Mouse (Mus musculus) CH12.LX (cell line): ENCODE results near the gene Olfr1393. TPM values are rescaled to one million over a fixed set of nuclear protein-coding genes. Genes with fewer than 3 reads are reported as not detected.

Source experiments
- DNase-seq: peaks from one replicate; pipeline ENCODE4 v3.0.0-alpha.2; 2013; ENCODE audit errors: extremely low read depth
- H3K27ac ChIP-seq: 2 replicates; pipeline ENCODE4 v1.5.1; 2012; ENCODE audit warnings: low read depth, mild to moderate bottlenecking, control low read depth, moderate library complexity; ENCODE audit not compliant: insufficient read depth
- H3K27me3 ChIP-seq: replicated peaks from 2 replicates; pipeline ENCODE3; 2012; ENCODE audit warnings: inconsistent platforms
- H3K36me3 ChIP-seq, 2 experiments: replicated peaks in 1 of 2; 2 replicates each; pipeline versions ENCODE3 to v1.6.1; 2012; ENCODE audit warnings: inconsistent platforms in 1 of 2, low read length in 1 of 2, mild to moderate bottlenecking in 1 of 2, mixed read lengths in 1 of 2, moderate library complexity in 1 of 2; ENCODE audit not compliant: control insufficient read depth in 1 of 2, insufficient read depth in 1 of 2
- H3K4me1 ChIP-seq, 2 experiments: 2 replicates each; pipeline ENCODE4 v1.6.1; 2012; ENCODE audit warnings: inconsistent platforms in 1 of 2, moderate library complexity in 1 of 2; ENCODE audit not compliant: insufficient read depth in 2 of 2, control insufficient read depth in 1 of 2
- H3K4me2 ChIP-seq: 2 replicates; pipeline ENCODE4 v1.6.1; 2012; ENCODE audit warnings: low read depth, mild to moderate bottlenecking, control low read depth; ENCODE audit not compliant: poor library complexity, insufficient read depth, severe bottlenecking
- H3K4me3 ChIP-seq, 3 experiments: fragments of 150-350 bp in 1 of 3; sonication (generic) in 1 of 3; replicated peaks in 1 of 3; 2 replicates each; pipeline versions ENCODE3 to v1.5.1; 2011 to 2012; ENCODE audit warnings: low read depth in 2 of 3, low read length in 2 of 3, mild to moderate bottlenecking in 2 of 3, moderate library complexity in 2 of 3, control low read depth in 1 of 3, improper control_type of control experiment in 1 of 3, inconsistent platforms in 1 of 3, mixed read lengths in 1 of 3; ENCODE audit not compliant: poor library complexity in 1 of 3
- H3K79me2 ChIP-seq: replicated peaks from 2 replicates; pipeline ENCODE4 v1.6.1; 2012; ENCODE audit warnings: mild to moderate bottlenecking, moderate library complexity; ENCODE audit not compliant: control insufficient read depth, poor library complexity, insufficient read depth, severe bottlenecking; ENCODE audit errors: extremely low read depth
- H3K9ac ChIP-seq: 2 replicates; pipeline ENCODE4 v1.6.1; 2012; ENCODE audit warnings: low read depth, mild to moderate bottlenecking, control low read depth, moderate library complexity; ENCODE audit not compliant: insufficient read depth
- H3K9me3 ChIP-seq: replicated peaks from 2 replicates; pipeline ENCODE3; 2012; ENCODE audit warnings: low read length, inconsistent platforms, mixed read lengths
- CHD1 ChIP-seq: IDR thresholded peaks from 2 replicates; pipeline ENCODE4 v1.6.1; 2012; ENCODE audit warnings: low read depth, low read length, improper control_type of control experiment, inconsistent platforms
- CHD2 ChIP-seq: IDR thresholded peaks from 2 replicates; pipeline ENCODE4 v1.6.1; 2011; ENCODE audit warnings: low read length, improper control_type of control experiment
- CTCF ChIP-seq, 2 experiments: IDR thresholded peaks in 1 of 2; conservative IDR thresholded peaks in 1 of 2; 2 replicates each; pipeline ENCODE4 v1.5.1; 2011 to 2012; ENCODE audit warnings: low read depth in 2 of 2, low read length in 2 of 2, improper control_type of control experiment in 1 of 2, inconsistent platforms in 1 of 2, mild to moderate bottlenecking in 1 of 2, moderate library complexity in 1 of 2
- E2F4 ChIP-seq: IDR thresholded peaks from 2 replicates; pipeline ENCODE4 v1.6.1; 2011; ENCODE audit warnings: low read depth, low read length, improper control_type of control experiment; ENCODE audit not compliant: insufficient replicate concordance
- ELF1 ChIP-seq: IDR thresholded peaks from 2 replicates; pipeline ENCODE4 v1.6.1; 2014; ENCODE audit warnings: low read depth, mild to moderate bottlenecking, inconsistent platforms, low read length, improper control_type of control experiment
- EP300 ChIP-seq: IDR thresholded peaks from 2 replicates; pipeline ENCODE4 v1.6.1; 2011; ENCODE audit warnings: low read length, improper control_type of control experiment
- IRF4 ChIP-seq: IDR thresholded peaks from 2 replicates; pipeline ENCODE4 v1.6.1; 2014; ENCODE audit warnings: low read depth, mild to moderate bottlenecking, inconsistent platforms, low read length, improper control_type of control experiment
- JUND ChIP-seq: conservative IDR thresholded peaks from 2 replicates; pipeline ENCODE4 v1.6.1; 2011; ENCODE audit warnings: low read depth, low read length, improper control_type of control experiment
- KAT2A ChIP-seq: IDR thresholded peaks from 2 replicates; pipeline ENCODE4 v1.6.1; 2012; ENCODE audit warnings: low read length, improper control_type of control experiment, inconsistent platforms; ENCODE audit not compliant: insufficient replicate concordance
- MAFK ChIP-seq: IDR thresholded peaks from 2 replicates; pipeline ENCODE4 v1.6.1; 2011; ENCODE audit warnings: low read length, improper control_type of control experiment; ENCODE audit not compliant: insufficient replicate concordance
- MAZ ChIP-seq: IDR thresholded peaks from 2 replicates; pipeline ENCODE4 v1.6.1; 2012; ENCODE audit warnings: low read depth, mild to moderate bottlenecking, inconsistent platforms, low read length, improper control_type of control experiment, moderate library complexity
- MXI1 ChIP-seq: IDR thresholded peaks from 2 replicates; pipeline ENCODE4 v1.6.1; 2011; ENCODE audit warnings: mild to moderate bottlenecking, low read depth, low read length, improper control_type of control experiment
- POLR2A ChIP-seq: IDR thresholded peaks from 2 replicates; pipeline ENCODE4 v1.6.1; 2011; ENCODE audit warnings: low read depth, mild to moderate bottlenecking, improper control_type of control experiment, low read length
- RAD21 ChIP-seq: IDR thresholded peaks from 2 replicates; pipeline ENCODE4 v1.6.1; 2011; ENCODE audit warnings: low read depth, mild to moderate bottlenecking, low read length, improper control_type of control experiment, moderate library complexity
- RCOR1 ChIP-seq: conservative IDR thresholded peaks from 2 replicates; pipeline ENCODE4 v1.6.1; 2012; ENCODE audit warnings: low read depth, mild to moderate bottlenecking, inconsistent platforms, low read length, improper control_type of control experiment
- SMC3 ChIP-seq: IDR thresholded peaks from 2 replicates; pipeline ENCODE4 v1.6.1; 2011; ENCODE audit warnings: low read depth, low read length, improper control_type of control experiment
- TBP ChIP-seq: conservative IDR thresholded peaks from 2 replicates; pipeline ENCODE4 v1.6.1; 2011; ENCODE audit warnings: low read depth, low read length, improper control_type of control experiment
- UBTF ChIP-seq: IDR thresholded peaks from 2 replicates; pipeline ENCODE4 v1.6.1; 2012; ENCODE audit warnings: low read depth, mild to moderate bottlenecking, inconsistent platforms, low read length, improper control_type of control experiment, moderate library complexity
- USF1 ChIP-seq: IDR thresholded peaks from 2 replicates; pipeline ENCODE4 v1.6.1; 2014; ENCODE audit warnings: low read depth, mild to moderate bottlenecking, inconsistent platforms, low read length, improper control_type of control experiment
- USF2 ChIP-seq: conservative IDR thresholded peaks from 2 replicates; pipeline ENCODE4 v1.6.1; 2011; ENCODE audit warnings: low read depth, low read length, improper control_type of control experiment
- ZKSCAN1 ChIP-seq: IDR thresholded peaks from 2 replicates; pipeline ENCODE4 v1.6.1; 2012; ENCODE audit warnings: low read depth, inconsistent platforms, low read length, improper control_type of control experiment, borderline replicate concordance
- ZNF384 ChIP-seq: IDR thresholded peaks from 2 replicates; pipeline ENCODE4 v1.6.1; 2012; ENCODE audit warnings: low read depth, low read length, improper control_type of control experiment, inconsistent platforms
- dilution Hi-C: fragments of 300-500 bp; cut with MboI; formaldehyde crosslinking; loops from 2 replicates; pipeline ENCODE4 v1.14.3; 2020; ENCODE audit warnings: low sequenced_read_pairs; ENCODE audit not compliant: extremely low pct_unique_long_range_greater_than_20kb, extremely low pct_ligation_motif_present
- in situ Hi-C: fragments of 300-500 bp; cut with MboI; formaldehyde crosslinking; loops from 3 replicates; pipeline ENCODE4 v1.14.3; 2019; ENCODE audit warnings: low sequenced_read_pairs, low pct_ligation_motif_present, low pct_unique_long_range_greater_than_20kb, mixed read lengths
- polyA plus RNA-seq: library from polyadenylated mRNA; unstranded; fragments of >175 nt; gene quantifications from 2 replicates; pipeline ENCODE4 v1.2.1, GENCODE M21; 2012; ENCODE audit warnings: low read depth; ENCODE audit not compliant: insufficient read length
- total RNA-seq, 2 experiments: library from RNA; depleted of rRNA; stranded (reverse); fragments of 300-350 nt in 1 of 2; fragments of >200 nt in 1 of 2; gene quantifications; 2 replicates each; pipeline ENCODE4 v1.2.3; 2012 to 2014

Gene Olfr1393
- total and polyA plus RNA-seq, 3 experiments = 0.10 TPM; not detected in 2

- no peaks in the 10 kb centered on the region for H3K36me3 ChIP-seq
- no peak overlapping the region for H3K27ac ChIP-seq
- dilution Hi-C loops (no loop called here), in situ Hi-C loops (no loop called here)
- TF ChIP-seq KAT2A = no peak
- no peak for TF ChIP-seq USF1
- no peak for TF ChIP-seq JUND
- no peak for TF ChIP-seq RAD21
- TF ChIP-seq ZKSCAN1 = no peak
- TF ChIP-seq E2F4 = no peak
- TF ChIP-seq MAZ = no peak
- TF ChIP-seq USF2 = no peak
- no peak for TF ChIP-seq RCOR1
- TF ChIP-seq UBTF = no peak
- TF ChIP-seq POLR2A = no peak
- no peak for TF ChIP-seq ELF1
- TF ChIP-seq MAFK = no peak
- no peak for TF ChIP-seq ZNF384
- TF ChIP-seq MXI1 = no peak
- no peak for TF ChIP-seq SMC3
- no peak for TF ChIP-seq CTCF (conservative IDR thresholded peaks at IDR 0.05 in 1 of 2, IDR thresholded peaks at IDR 0.05 in 1 of 2; ENCODE audit: low read depth in 2 of 2, low read length in 2 of 2)
- no peak for TF ChIP-seq CHD1
- TF ChIP-seq CHD2 = no peak
- no peak overlapping the region for H3K9ac ChIP-seq
- H3K79me2 ChIP-seq = no peaks in the 10 kb centered on the region
- no peak overlapping the region for H3K4me3 ChIP-seq
- H3K9me3 ChIP-seq = no peaks in the 10 kb centered on the region
- H3K4me1 ChIP-seq = peaks cover 0 to 5% of the 10 kb centered on the region in 2 experiments; a peak in 2 of 4 replicates
- H3K27me3 ChIP-seq = no peaks in the 10 kb centered on the region
- H3K4me2 ChIP-seq = no peak overlapping the region
- DNase-seq = peak; percentile 16
These were observed 9.1 kb downstream of the Olfr1393 start for GRCm38 (mm10) chr11:49287251-49287650.

- no peak for TF ChIP-seq TBP
- no peak for TF ChIP-seq EP300
- TF ChIP-seq ZKSCAN1 = no peak
- TF ChIP-seq IRF4 = 0 out of 2 replicates have a peak, but pooled peaks have one; percentile 20
- TF ChIP-seq RCOR1 = no peak
- Histone ChIP-seq H3K36me3 (no peaks in the 10 kb centered on the region), H3K4me2 (no peak overlapping the region), H3K27ac (no peak overlapping the region), H3K9me3 (no peaks in the 10 kb centered on the region), H3K4me3 (no peak overlapping the region), H3K79me2 (no peaks in the 10 kb centered on the region), H3K9ac (no peak overlapping the region), H3K4me1 (no peaks in the 10 kb centered on the region), H3K27me3 (no peaks in the 10 kb centered on the region)
- dilution Hi-C loops (no loop called here), in situ Hi-C loops (no loop called here)
- DNase-seq = no peak
These were observed 14.7 kb downstream of the Olfr1393 start for GRCm38 (mm10) chr11:49292777-49293176.
